11 mouse cellular contexts compared by ENCODE assay signal in genomic region chr10:39518859-39519258, GRCm38 (mm10).
DNase-seq lines count a peak whose midpoint lies in the region; ATAC-seq and TF ChIP-seq lines count a peak whose summit lies in the region.
"Had no signal": no experiment of that assay in that cellular context is flagged by ENCODE, and none has a peak within 500 bp of the region (broad histone marks: within the 10 kb centered on the region; RNA-seq: fewer than 3 reads in every experiment).

No protein-coding gene starts in this region.

- peaks cover 22% of the 10 kb centered on the region for H3K36me3 ChIP-seq in intestine, embryonic 14.5 days (ENCODE audit: control insufficient read depth, insufficient read depth, low read length)
- peaks cover 17% of the 10 kb centered on the region for H3K36me3 ChIP-seq in intestine, postnatal 0 days (ENCODE audit: control insufficient read depth, insufficient read depth)
- no peaks in the 10 kb centered on the region; the same call in 1 of the 2 replicates for H3K36me3 ChIP-seq in stomach, embryonic 14.5 days (ENCODE audit: control insufficient read depth, insufficient read depth, low read length)
- H3K36me3 ChIP-seq in stomach, postnatal 0 days (ENCODE audit: control insufficient read depth, insufficient read depth, low read length), result no peaks in the 10 kb centered on the region

- no peak for TF ChIP-seq CTCF in intestine, postnatal 0 days (IDR thresholded peaks at IDR 0.05; ENCODE audit: low read depth)
- no peak for TF ChIP-seq CTCF in stomach, postnatal 0 days (IDR thresholded peaks at IDR 0.05; ENCODE audit: low read depth)

- no peak overlapping the region for H3K4me3 ChIP-seq in intestine, embryonic 14.5 days (ENCODE audit: low read depth, low read length)
- no peak overlapping the region for H3K4me3 ChIP-seq in intestine, postnatal 0 days (ENCODE audit: low read depth, low read length)
- H3K4me3 ChIP-seq in stomach, embryonic 14.5 days (ENCODE audit: low read depth, low read length), result no peak overlapping the region
- H3K4me3 ChIP-seq in stomach, postnatal 0 days (ENCODE audit: low read depth, low read length), result no peak overlapping the region
- H3K4me3 ChIP-seq: liver, embryonic 15.5 days; midbrain, embryonic 15.5 days had no signal

- no peaks in the 10 kb centered on the region for H3K9me3 ChIP-seq in intestine, embryonic 14.5 days (ENCODE audit: control insufficient read depth, low read length)
- H3K9me3 ChIP-seq in intestine, postnatal 0 days (ENCODE audit: control insufficient read depth), result no peaks in the 10 kb centered on the region
- no peaks in the 10 kb centered on the region for H3K9me3 ChIP-seq in stomach, embryonic 14.5 days (ENCODE audit: control insufficient read depth, low read depth, low read length)
- H3K9me3 ChIP-seq in stomach, postnatal 0 days (ENCODE audit: control insufficient read depth, low read length), result no peaks in the 10 kb centered on the region
- H3K9me3 ChIP-seq: liver, embryonic 15.5 days; midbrain, embryonic 15.5 days had no signal

- no peak overlapping the region for H3K9ac ChIP-seq in intestine, embryonic 14.5 days (ENCODE audit: low read length)
- no peak overlapping the region for H3K9ac ChIP-seq in intestine, postnatal 0 days (ENCODE audit: low read depth, low read length)
- no peak overlapping the region for H3K9ac ChIP-seq in stomach, embryonic 14.5 days (replicated peaks; ENCODE audit: low read depth, low read length)
- H3K9ac ChIP-seq in stomach, postnatal 0 days (ENCODE audit: low read length), result no peak overlapping the region
- H3K9ac ChIP-seq: liver, embryonic 15.5 days; midbrain, embryonic 15.5 days had no signal

- TF ChIP-seq EP300 in stomach, postnatal 0 days (optimal IDR thresholded peaks at IDR 0.05), result no peak

- WGBS in intestine, embryonic 14.5 days, result 66% methylated on average over 3 of the region's 3 CpGs
- 84% methylated on average over 3 of the region's 3 CpGs for WGBS in intestine, postnatal 0 days
- 73% methylated on average over 3 of the region's 3 CpGs for WGBS in stomach, embryonic 14.5 days
- whole genome bisulfite sequencing in stomach, postnatal 0 days, result 76% methylated on average over 3 of the region's 3 CpGs

- no peaks in the 10 kb centered on the region for H3K27me3 ChIP-seq in intestine, embryonic 14.5 days (replicated peaks; ENCODE audit: control insufficient read depth, insufficient read depth, low read length)
- no peaks in the 10 kb centered on the region for H3K27me3 ChIP-seq in intestine, postnatal 0 days (replicated peaks; ENCODE audit: control insufficient read depth, insufficient read depth, low read length)
- H3K27me3 ChIP-seq in stomach, embryonic 14.5 days (ENCODE audit: control insufficient read depth, insufficient read depth, low read length), result no peaks in the 10 kb centered on the region
- H3K27me3 ChIP-seq in stomach, postnatal 0 days (ENCODE audit: control insufficient read depth, insufficient read depth, low read length), result no peaks in the 10 kb centered on the region
- H3K27me3 ChIP-seq: liver, embryonic 15.5 days; midbrain, embryonic 15.5 days had no signal

- peak; percentile 56 for DNase-seq in adrenal gland, adult 2 months
- no peak for DNase-seq in adrenal gland, postnatal 10 days
- no peak for DNase-seq in intestine, embryonic 14.5 days (ENCODE audit: low spot score)
- no peak for DNase-seq in stomach, postnatal 0 days (ENCODE audit: low spot score)
- DNase-seq in right cerebral cortex, postnatal 36 days (ENCODE audit: low spot score in 2 of 2), result no peak
- DNase-seq: kidney, adult 8-10 months had no signal

- peaks cover 26% of the 10 kb centered on the region for H3K4me1 ChIP-seq in intestine, embryonic 14.5 days (replicated peaks; ENCODE audit: control insufficient read depth, insufficient read depth, low read length)
- H3K4me1 ChIP-seq in intestine, postnatal 0 days (replicated peaks; ENCODE audit: control insufficient read depth, insufficient read depth, low read length), result no peaks in the 10 kb centered on the region
- peaks cover 11% of the 10 kb centered on the region; the same call in 1 of the 2 replicates for H3K4me1 ChIP-seq in stomach, embryonic 14.5 days (ENCODE audit: control insufficient read depth, insufficient read depth, low read length)
- H3K4me1 ChIP-seq in stomach, postnatal 0 days (replicated peaks; ENCODE audit: control insufficient read depth, insufficient read depth), result no peaks in the 10 kb centered on the region
- H3K4me1 ChIP-seq: liver, embryonic 15.5 days had no signal

- H3K4me2 ChIP-seq in intestine, embryonic 14.5 days (ENCODE audit: low read length), result no peak overlapping the region
- no peak overlapping the region for H3K4me2 ChIP-seq in intestine, postnatal 0 days (replicated peaks; ENCODE audit: low read depth)
- no peak overlapping the region for H3K4me2 ChIP-seq in stomach, embryonic 14.5 days (replicated peaks; ENCODE audit: low read depth, low read length)
- H3K4me2 ChIP-seq in stomach, postnatal 0 days (replicated peaks; ENCODE audit: low read depth), result no peak overlapping the region
- H3K4me2 ChIP-seq: liver, embryonic 15.5 days; midbrain, embryonic 15.5 days had no signal

- 0 out of 2 replicates have a peak overlapping the region, but pooled peaks have one; percentile 14 for H3K27ac ChIP-seq in intestine, embryonic 14.5 days (ENCODE audit: low read depth)
- H3K27ac ChIP-seq in intestine, postnatal 0 days (ENCODE audit: low read depth, low read length), result no peak overlapping the region
- peak overlapping the region; percentile 28; the same call in 1 of the 2 replicates for H3K27ac ChIP-seq in stomach, embryonic 14.5 days (ENCODE audit: low read length)
- H3K27ac ChIP-seq in stomach, postnatal 0 days (replicated peaks), result no peak overlapping the region
- H3K27ac ChIP-seq: liver, embryonic 15.5 days; midbrain, embryonic 15.5 days had no signal

- no peak for ATAC-seq in intestine, embryonic 14.5 days (replicated peaks; ENCODE audit: low FRiP score, low TSS enrichment, low read depth)
- ATAC-seq in intestine, postnatal 0 days, result no peak
- ATAC-seq in stomach, embryonic 14.5 days (ENCODE audit: insufficient number of reproducible peaks, insufficient read depth, low FRiP score, low read depth), result no peak
- ATAC-seq in stomach, postnatal 0 days (ENCODE audit: low FRiP score, low TSS enrichment), result no peak
- no peak for ATAC-seq in frontal cortex, adult (ENCODE audit: low TSS enrichment)
- ATAC-seq: midbrain, embryonic 15.5 days had no signal

Comparison
In these comparisons a context has a peak if more than half of its experiments do, and no peak if none do; other contexts are left out.
1. H3K27ac ChIP-seq: peak in intestine, embryonic 14.5 days (single experiment) and stomach, embryonic 14.5 days (single experiment); none in intestine, postnatal 0 days (single experiment) and stomach, postnatal 0 days (single experiment).